ENCODE assay signal across 23 mouse cellular contexts in genomic region chr4:102631624-102632023, GRCm38 (mm10).
DNase-seq lines count a peak whose midpoint lies in the region; ATAC-seq and TF ChIP-seq lines count a peak whose summit lies in the region.
"Had no signal": no experiment of that assay in that cellular context is flagged by ENCODE, and none has a peak within 500 bp of the region (broad histone marks: within the 10 kb centered on the region; RNA-seq: fewer than 3 reads in every experiment).

No protein-coding gene starts in this region.

- intact Hi-C loops in gastrocnemius, adult 2 months (cut with DNase I): no loop called here

- peak; percentile 37 for DNase-seq in gastrocnemius, adult 2 months
- no peak for DNase-seq in gastrocnemius, postnatal 4 days (ENCODE audit: low spot score in 2 of 2)
- peak; percentile 17 for DNase-seq in hindbrain, embryonic 11.5 days (ENCODE audit: low spot score)
- no peak for DNase-seq in hindbrain, embryonic 10.5 days (ENCODE audit: low spot score)
- peak; percentile 22 for DNase-seq in A20 (ENCODE audit: low read depth, low spot score)
- peak; percentile 4 for DNase-seq in embryonic facial prominence, embryonic 10.5 days (ENCODE audit: low spot score)
- no peak for DNase-seq in kidney, adult 11 months
- DNase-seq: adrenal gland, postnatal 14 days; B cell, adult 2 months; cerebellum, adult 8-10 months; lung, postnatal 10 days had no signal

- no peak overlapping the region for H3K4me3 ChIP-seq in gastrocnemius, adult 2 months
- no peak overlapping the region for H3K4me3 ChIP-seq in hindbrain, embryonic 11.5 days (ENCODE audit: low read depth, low read length)
- H3K4me3 ChIP-seq in hindbrain, embryonic 10.5 days: no peak overlapping the region
- no peak overlapping the region for H3K4me3 ChIP-seq in embryonic facial prominence, embryonic 10.5 days
- no peak overlapping the region for H3K4me3 ChIP-seq in intestine, embryonic 16.5 days (ENCODE audit: low read length)
- H3K4me3 ChIP-seq: erythroblast, embryonic 14.5 days; heart, embryonic 10.5 days; layer of hippocampus, adult 2 months; neural tube, embryonic 15.5 days had no signal

- no peak overlapping the region for H3K4me2 ChIP-seq in hindbrain, embryonic 11.5 days (replicated peaks; ENCODE audit: low read depth, low read length)
- H3K4me2 ChIP-seq in intestine, embryonic 16.5 days (ENCODE audit: low read depth, low read length): no peak overlapping the region
- H3K4me2 ChIP-seq: hindbrain, embryonic 14.5 days; neural tube, embryonic 15.5 days had no signal

- H3K36me3 ChIP-seq in hindbrain, embryonic 11.5 days (ENCODE audit: control insufficient read depth, insufficient read depth, low read length): no peaks in the 10 kb centered on the region
- H3K36me3 ChIP-seq in hindbrain, embryonic 10.5 days: no peaks in the 10 kb centered on the region
- no peaks in the 10 kb centered on the region for H3K36me3 ChIP-seq in embryonic facial prominence, embryonic 10.5 days (replicated peaks)
- H3K36me3 ChIP-seq in intestine, embryonic 16.5 days (ENCODE audit: control insufficient read depth, insufficient read depth, low read length): no peaks in the 10 kb centered on the region
- H3K36me3 ChIP-seq: heart, embryonic 10.5 days; neural tube, embryonic 15.5 days had no signal

- H3K9me3 ChIP-seq in hindbrain, embryonic 11.5 days (ENCODE audit: control insufficient read depth, low read length): no peaks in the 10 kb centered on the region
- no peaks in the 10 kb centered on the region for H3K9me3 ChIP-seq in hindbrain, embryonic 10.5 days
- no peaks in the 10 kb centered on the region for H3K9me3 ChIP-seq in embryonic facial prominence, embryonic 10.5 days
- no peaks in the 10 kb centered on the region for H3K9me3 ChIP-seq in intestine, embryonic 16.5 days (ENCODE audit: control insufficient read depth, low read length)
- H3K9me3 ChIP-seq: heart, embryonic 10.5 days; neural tube, embryonic 15.5 days had no signal

- H3K27me3 ChIP-seq in hindbrain, embryonic 11.5 days (ENCODE audit: control insufficient read depth, insufficient read depth, low read length): no peaks in the 10 kb centered on the region
- H3K27me3 ChIP-seq in hindbrain, embryonic 10.5 days (ENCODE audit: insufficient read depth, poor library complexity, severe bottlenecking): no peaks in the 10 kb centered on the region
- no peaks in the 10 kb centered on the region for H3K27me3 ChIP-seq in embryonic facial prominence, embryonic 10.5 days (replicated peaks; ENCODE audit: low read depth, poor library complexity, severe bottlenecking)
- H3K27me3 ChIP-seq in intestine, embryonic 16.5 days (replicated peaks; ENCODE audit: control insufficient read depth, insufficient read depth, low read length): no peaks in the 10 kb centered on the region
- H3K27me3 ChIP-seq: neural tube, embryonic 15.5 days; Patski had no signal

- 55% methylated on average over 3 of the region's 3 CpGs for WGBS in hindbrain, embryonic 11.5 days
- WGBS in hindbrain, embryonic 10.5 days: 56% methylated on average over 3 of the region's 3 CpGs
- 53% methylated on average over 3 of the region's 3 CpGs for WGBS in embryonic facial prominence, embryonic 10.5 days
- WGBS in intestine, embryonic 16.5 days: 50% methylated on average over 3 of the region's 3 CpGs

- H3K4me1 ChIP-seq in hindbrain, embryonic 11.5 days (replicated peaks; ENCODE audit: control insufficient read depth, insufficient read depth, low read length): no peaks in the 10 kb centered on the region
- H3K4me1 ChIP-seq in hindbrain, embryonic 10.5 days (replicated peaks): peaks cover 21% of the 10 kb centered on the region
- H3K4me1 ChIP-seq in embryonic facial prominence, embryonic 10.5 days: peaks cover 7% of the 10 kb centered on the region; the same call in 1 of the 2 replicates
- H3K4me1 ChIP-seq in intestine, embryonic 16.5 days (ENCODE audit: control insufficient read depth, insufficient read depth, low read length): peaks cover 2% of the 10 kb centered on the region; the same call in 1 of the 2 replicates
- H3K4me1 ChIP-seq: neural tube, embryonic 15.5 days had no signal

- no peak for ATAC-seq in hindbrain, embryonic 11.5 days (ENCODE audit: low FRiP score)
- ATAC-seq in intestine, embryonic 16.5 days: no peak
- ATAC-seq: activated CD4-positive, CD25-positive, alpha-beta regulatory T cell, adult 4 months; forebrain, embryonic 14.5 days; intestine, postnatal 0 days; Patski had no signal

- H3K27ac ChIP-seq in gastrocnemius, adult 2 months: peak overlapping the region; percentile 64
- H3K27ac ChIP-seq in hindbrain, embryonic 11.5 days (ENCODE audit: low read depth, low read length): no peak overlapping the region
- no peak overlapping the region for H3K27ac ChIP-seq in hindbrain, embryonic 10.5 days
- no peak overlapping the region for H3K27ac ChIP-seq in embryonic facial prominence, embryonic 10.5 days (replicated peaks)
- H3K27ac ChIP-seq in intestine, embryonic 16.5 days (ENCODE audit: low read length): no peak overlapping the region
- H3K27ac ChIP-seq: heart, embryonic 10.5 days; hindbrain, embryonic 14.5 days; kidney, postnatal 0 days; layer of hippocampus, adult 2 months; liver, embryonic 14.5 days; neural tube, embryonic 15.5 days had no signal

- no peak for TF ChIP-seq CTCF in gastrocnemius, adult 2 months (IDR thresholded peaks at IDR 0.05)

- no peak overlapping the region for H3K9ac ChIP-seq in hindbrain, embryonic 11.5 days (ENCODE audit: low read depth, low read length)
- no peak overlapping the region for H3K9ac ChIP-seq in intestine, embryonic 16.5 days (ENCODE audit: low read depth, low read length)
- H3K9ac ChIP-seq: hindbrain, embryonic 14.5 days; liver, embryonic 14.5 days; neural tube, embryonic 15.5 days had no signal

Comparison
In these comparisons a context has a peak if more than half of its experiments do, and no peak if none do; other contexts are left out.
1. DNase-seq: peak in gastrocnemius, adult 2 months (single experiment), hindbrain, embryonic 11.5 days (single experiment), A20 (single experiment) and embryonic facial prominence, embryonic 10.5 days (single experiment); none in gastrocnemius, postnatal 4 days (0 of 2), hindbrain, embryonic 10.5 days (single experiment) and kidney, adult 11 months (single experiment).